Mouse (Mus musculus): ENCODE data around the gene Fkbp8. TPM values are rescaled to one million over a fixed set of nuclear protein-coding genes. Genes with fewer than 3 reads are reported as not detected.
"Not testable (repeated sequence)": the region's sequence is repeated elsewhere in the genome, so short reads cannot be mapped to it uniquely, and the experiment has no call there.

Gene Fkbp8
- polyA plus RNA-seq, 1 experiment from 2014 or later: 303 TPM

DNA sequence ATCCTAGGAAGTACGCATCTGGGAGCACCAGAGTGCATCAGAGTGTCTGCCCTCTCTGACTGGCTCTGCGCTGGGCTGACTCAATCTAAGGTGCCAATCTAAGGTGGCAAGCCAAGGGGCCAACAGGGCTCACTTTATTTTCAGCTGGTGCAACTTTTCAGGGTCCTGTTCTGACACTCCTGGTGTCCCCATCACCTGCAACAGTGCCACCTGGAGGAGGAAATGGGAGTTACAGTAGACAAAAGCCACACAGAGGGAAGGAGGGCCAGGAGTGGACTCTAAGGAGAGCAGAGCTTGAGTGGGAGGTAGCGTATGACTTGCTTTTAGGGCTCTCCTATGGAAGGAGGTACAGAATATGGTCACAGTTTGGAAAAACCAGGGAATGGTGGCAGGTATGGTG is 22.7 kb upstream of the Fkbp8 start:
- H3K4me3 ChIP-seq: peak overlapping the region; percentile 61; the same call in 1 of the 2 replicates
- no peaks in the 10 kb centered on the region for H3K9me3 ChIP-seq
- no peak overlapping the region for H3K27ac ChIP-seq
- H3K27me3 ChIP-seq (ENCODE audit: poor library complexity, severe bottlenecking): peaks cover 51% of the 10 kb centered on the region
- DNase-seq (ENCODE audit: extremely low spot score, low spot score): peak; percentile 84
- peaks cover 91% of the 10 kb centered on the region for H3K4me1 ChIP-seq
- 70% methylated on average over 3 of the region's 3 CpGs for WGBS
- peaks cover 38% of the 10 kb centered on the region for H3K36me3 ChIP-seq (replicated peaks)

- DNase-seq (ENCODE audit: extremely low spot score, low spot score): no peak
- Histone ChIP-seq H3K36me3 (replicated peaks) (peaks cover 38% of the 10 kb centered on the region), H3K27ac (peak overlapping the region; percentile 94), H3K27me3 (ENCODE audit: poor library complexity, severe bottlenecking) (peaks cover 41% of the 10 kb centered on the region), H3K4me3 (peak overlapping the region; percentile 61), H3K9me3 (no peaks in the 10 kb centered on the region), H3K4me1 (peaks cover 81% of the 10 kb centered on the region)
- WGBS: 40% methylated on average over 32 of the region's 32 CpGs
These were observed 21.7 kb upstream of the Fkbp8 start for GRCm38 (mm10) chr8:70505698-70506327.

DNA sequence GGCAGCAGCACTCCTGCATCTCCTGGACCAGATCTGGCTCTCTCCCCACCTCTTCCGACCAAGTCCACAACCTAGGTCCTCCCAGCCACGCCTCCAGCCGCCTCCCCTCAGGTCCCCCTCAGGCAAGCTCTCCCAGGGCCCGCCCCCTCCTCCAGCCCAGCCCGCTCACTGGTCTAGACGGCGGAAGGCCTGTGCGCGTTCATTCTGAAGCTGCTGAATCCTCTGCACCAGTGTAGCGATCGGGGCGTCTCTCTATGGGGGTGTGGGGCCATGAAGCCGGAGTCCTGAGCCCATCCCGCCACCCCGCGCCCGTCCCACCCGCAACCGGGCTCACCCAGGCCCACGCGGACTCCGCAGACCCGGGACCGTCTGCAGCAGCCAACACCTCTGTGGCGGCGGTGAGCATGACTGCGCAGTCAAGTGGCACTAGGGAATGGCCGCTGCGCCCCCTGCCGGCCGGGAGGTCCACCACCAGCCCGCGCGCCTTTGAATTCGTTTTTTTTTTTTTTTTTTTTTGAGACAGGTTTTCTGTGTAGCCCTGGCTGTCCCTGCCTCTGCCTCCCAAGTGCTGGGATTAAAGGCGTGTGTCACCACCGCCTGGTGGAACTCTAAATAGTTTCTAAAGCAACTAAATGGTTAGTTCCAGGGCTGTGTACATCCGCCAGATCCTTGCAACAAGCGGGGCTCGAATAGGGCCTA is 21.0 kb upstream of the Fkbp8 start, which contains the start of gene Rex1bd:
Gene Rex1bd, minus strand, starts transcription at position 425 of the 699 bp plus-strand sequence.
- Histone ChIP-seq H3K27ac (peak within 1 kb of the TSS; percentile 94), H3K4me1 (peaks cover 80% of the 10 kb centered on the region), H3K36me3 (replicated peaks) (peaks cover 38% of the 10 kb centered on the region), H3K27me3 (ENCODE audit: poor library complexity, severe bottlenecking) (peaks cover 34% of the 10 kb centered on the region), H3K4me3 (peak within 1 kb of the TSS; percentile 61), H3K9me3 (no peaks in the 10 kb centered on the region)
- peak; percentile 97 for DNase-seq (ENCODE audit: extremely low spot score, low spot score)
- WGBS: 2% methylated on average over 40 of the region's 40 CpGs

DNA sequence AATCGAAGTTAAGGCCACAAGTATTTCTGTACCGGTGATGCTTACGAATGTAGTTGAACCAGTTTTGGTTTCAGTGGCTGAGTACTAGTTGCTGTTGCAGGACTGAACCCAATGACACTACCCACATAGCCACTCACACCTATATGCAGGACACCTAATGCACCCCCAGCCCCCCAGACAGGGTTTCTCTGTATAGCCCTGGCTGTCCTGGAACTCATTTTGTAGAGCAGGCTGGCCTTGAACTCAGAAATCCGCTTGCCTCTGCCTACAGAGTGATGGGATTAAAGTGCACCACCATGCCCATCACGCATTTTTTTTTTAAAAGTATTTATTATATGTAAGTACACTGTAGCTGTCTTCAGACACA is 20.5 kb upstream of the Fkbp8 start:
- peak overlapping the region; percentile 61 for H3K4me3 ChIP-seq
- 56% methylated on average over 5 of the region's 5 CpGs for WGBS
- H3K27me3 ChIP-seq (ENCODE audit: poor library complexity, severe bottlenecking): peaks cover 29% of the 10 kb centered on the region
- peaks cover 43% of the 10 kb centered on the region for H3K36me3 ChIP-seq (replicated peaks)
- H3K4me1 ChIP-seq: peaks cover 80% of the 10 kb centered on the region
- H3K9me3 ChIP-seq: no peaks in the 10 kb centered on the region
- H3K27ac ChIP-seq: peak overlapping the region; percentile 94
- DNase-seq (ENCODE audit: extremely low spot score, low spot score): no peak

DNA sequence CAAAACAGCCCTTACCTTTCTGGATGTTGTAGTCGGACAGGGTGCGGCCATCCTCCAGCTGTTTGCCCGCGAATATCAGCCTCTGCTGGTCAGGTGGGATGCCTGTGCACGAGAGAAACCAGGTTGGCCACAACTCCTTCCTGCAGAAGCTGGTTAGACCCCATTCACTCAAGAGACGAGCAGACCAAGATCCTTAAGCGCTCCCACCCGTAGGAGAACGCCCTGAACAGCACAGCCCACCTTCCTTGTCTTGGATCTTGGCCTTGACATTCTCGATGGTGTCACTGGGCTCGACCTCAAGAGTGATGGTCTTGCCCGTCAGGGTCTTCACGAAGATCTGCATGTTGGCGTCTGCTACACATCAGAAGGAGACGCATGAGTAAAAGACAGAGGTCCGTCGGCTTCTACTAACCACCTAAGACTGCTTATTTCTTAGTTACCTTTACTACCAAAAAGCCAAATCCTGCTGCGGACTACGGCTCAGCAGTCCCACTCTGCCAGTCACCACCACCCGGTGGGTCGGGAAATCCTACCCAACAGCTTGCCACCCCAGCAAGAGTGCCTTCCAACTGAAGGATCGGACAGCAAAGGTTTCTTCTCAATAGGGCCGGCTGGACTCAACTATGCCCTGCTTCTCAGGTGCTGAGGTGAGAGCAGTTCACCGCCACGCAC is 18.1 kb upstream of the Fkbp8 start:
- DNase-seq (ENCODE audit: extremely low spot score, low spot score): no peak
- Histone ChIP-seq H3K4me3 (peak overlapping the region; percentile 98), H3K4me1 (peaks cover 56% of the 10 kb centered on the region), H3K9me3 (no peaks in the 10 kb centered on the region), H3K36me3 (replicated peaks) (peaks cover 59% of the 10 kb centered on the region), H3K27me3 (ENCODE audit: poor library complexity, severe bottlenecking) (peaks cover 5% of the 10 kb centered on the region), H3K27ac (peak overlapping the region; percentile 97)
- 16% methylated on average over 25 of the region's 25 CpGs for WGBS

GRCm38 (mm10) chr8:70510228-70510915 is 17.2 kb upstream of the Fkbp8 start, which contains the start of gene Uba52:
TSS of gene Uba52 (minus strand) at chr8:70510801.
- peak within 1 kb of the TSS; percentile 97 for H3K27ac ChIP-seq
- peak; percentile 97 for DNase-seq (ENCODE audit: extremely low spot score, low spot score)

GRCm38 (mm10) chr8:70511174-70511573 is 16.4 kb upstream of the Fkbp8 start:
- not testable (repeated sequence) for DNase-seq (ENCODE audit: extremely low spot score, low spot score); H3K27me3 ChIP-seq (ENCODE audit: poor library complexity, severe bottlenecking); H3K9me3 ChIP-seq
- H3K27ac ChIP-seq: peak overlapping the region; percentile 97
- H3K4me1 ChIP-seq: peaks cover 39% of the 10 kb centered on the region
- H3K36me3 ChIP-seq (replicated peaks): peaks cover 71% of the 10 kb centered on the region
- WGBS: 87% methylated on average over 6 of the region's 6 CpGs
- H3K4me3 ChIP-seq: peak overlapping the region; percentile 98

More at GRCm38 (mm10) chr8:70510228-70510915, 17.2 kb upstream of the Fkbp8 start, which contains the start of gene Uba52:
- no peaks in the 10 kb centered on the region for H3K27me3 ChIP-seq (ENCODE audit: poor library complexity, severe bottlenecking)
- peak within 1 kb of the TSS; percentile 98 for H3K4me3 ChIP-seq
- no peaks in the 10 kb centered on the region for H3K9me3 ChIP-seq
- WGBS: 2% methylated on average over 74 of the region's 74 CpGs
- H3K4me1 ChIP-seq: peaks cover 47% of the 10 kb centered on the region
- H3K36me3 ChIP-seq (replicated peaks): peaks cover 63% of the 10 kb centered on the region

DNA sequence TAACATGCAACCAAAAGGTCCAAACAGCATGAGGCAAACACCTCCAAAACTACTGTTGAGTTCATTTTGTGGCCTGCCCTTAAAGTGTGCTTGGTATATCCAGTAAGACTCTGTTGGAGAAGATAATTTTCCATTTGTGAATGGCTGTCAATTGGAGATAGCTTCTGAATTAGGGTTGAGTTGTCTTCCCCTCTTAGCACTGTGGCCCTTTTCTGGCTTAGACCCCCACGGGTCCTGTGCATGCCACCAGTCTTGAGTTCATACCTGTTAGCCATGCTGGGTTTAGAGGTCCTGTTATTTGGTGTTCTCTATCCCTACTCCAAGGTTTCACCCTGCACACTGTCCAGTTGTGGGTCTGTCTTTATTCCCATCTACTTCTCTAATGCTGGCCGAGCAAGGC is 15.8 kb upstream of the Fkbp8 start:
- Histone ChIP-seq H3K27ac (no peak overlapping the region), H3K27me3 (ENCODE audit: poor library complexity, severe bottlenecking) (no peaks in the 10 kb centered on the region), H3K4me1 (peaks cover 37% of the 10 kb centered on the region), H3K9me3 (no peaks in the 10 kb centered on the region), H3K36me3 (replicated peaks) (peaks cover 77% of the 10 kb centered on the region), H3K4me3 (peak overlapping the region; percentile 98)
- WGBS: 89% methylated on average over 2 of the region's 2 CpGs
- no peak for DNase-seq (ENCODE audit: extremely low spot score, low spot score)

DNA sequence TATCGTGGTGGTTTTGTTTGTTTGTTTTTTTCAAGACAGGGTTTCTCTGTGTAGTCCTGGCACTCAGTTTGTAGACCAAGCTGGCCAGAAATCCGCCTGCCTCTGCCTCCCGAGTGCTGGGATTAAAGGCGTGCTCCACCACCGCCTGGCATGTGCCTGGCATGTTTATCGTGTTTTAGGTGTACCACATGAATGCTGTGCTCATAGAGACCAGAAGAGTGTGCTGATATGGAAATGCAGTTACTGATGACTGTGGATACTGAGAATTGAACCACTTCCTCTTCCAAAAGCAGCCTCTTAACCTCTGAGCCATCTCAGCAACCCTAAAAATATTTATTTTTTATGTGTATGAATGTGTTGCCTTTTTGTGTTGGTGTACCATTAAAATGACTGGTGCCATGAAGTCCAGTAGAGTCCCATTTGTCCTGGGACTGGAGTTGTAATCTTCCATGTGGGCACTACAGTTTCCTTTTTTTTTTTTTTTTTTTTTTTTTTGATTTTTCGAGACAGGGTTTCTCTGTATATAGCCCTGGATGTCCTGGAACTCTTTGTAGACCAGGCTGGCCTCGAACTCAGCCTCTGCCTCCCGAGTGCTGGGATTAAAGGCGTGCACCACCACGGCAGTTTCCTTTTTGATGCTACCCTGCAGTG is 15.1 kb upstream of the Fkbp8 start:
- no peak for DNase-seq (ENCODE audit: extremely low spot score, low spot score)
- H3K9me3 ChIP-seq: no peaks in the 10 kb centered on the region
- peak overlapping the region; percentile 98; the same call in 1 of the 2 replicates for H3K4me3 ChIP-seq
- H3K4me1 ChIP-seq: peaks cover 31% of the 10 kb centered on the region
- no peak overlapping the region for H3K27ac ChIP-seq
- WGBS: 95% methylated on average over 11 of the region's 11 CpGs
- H3K27me3 ChIP-seq (ENCODE audit: poor library complexity, severe bottlenecking): no peaks in the 10 kb centered on the region
- H3K36me3 ChIP-seq (replicated peaks): peaks cover 74% of the 10 kb centered on the region

DNA sequence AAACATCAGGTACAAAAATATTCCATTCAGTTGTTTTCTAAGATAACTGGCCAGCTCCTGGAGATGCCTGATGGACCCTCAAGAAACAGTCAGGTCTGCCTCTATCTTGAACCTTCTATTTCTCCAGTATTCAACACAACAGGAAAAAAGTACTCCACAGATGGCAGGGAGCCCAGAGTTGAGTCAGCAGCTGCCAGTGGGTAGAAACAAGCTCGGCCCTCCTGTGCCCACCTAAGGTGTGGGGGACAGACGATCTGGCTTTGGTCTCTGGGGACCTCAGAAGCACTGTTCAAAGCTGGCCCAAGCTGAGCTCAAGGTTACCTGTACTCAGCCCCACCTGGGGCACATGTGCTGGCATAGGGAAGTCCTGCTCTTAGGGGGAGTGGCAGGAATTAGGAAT is 14.1 kb upstream of the Fkbp8 start:
- no peaks in the 10 kb centered on the region for H3K27me3 ChIP-seq (ENCODE audit: poor library complexity, severe bottlenecking)
- WGBS: 94% methylated on average over 2 of the region's 2 CpGs
- peaks cover 72% of the 10 kb centered on the region for H3K36me3 ChIP-seq (replicated peaks)
- no peak overlapping the region for H3K4me3 ChIP-seq
- no peaks in the 10 kb centered on the region for H3K9me3 ChIP-seq
- H3K27ac ChIP-seq: no peak overlapping the region
- peaks cover 31% of the 10 kb centered on the region for H3K4me1 ChIP-seq
- no peak for DNase-seq (ENCODE audit: extremely low spot score, low spot score)

- Histone ChIP-seq H3K4me1 (peaks cover 21% of the 10 kb centered on the region), H3K36me3 (replicated peaks) (peaks cover 60% of the 10 kb centered on the region), H3K27me3 (ENCODE audit: poor library complexity, severe bottlenecking) (no peaks in the 10 kb centered on the region), H3K27ac (no peak overlapping the region), H3K9me3 (no peaks in the 10 kb centered on the region), H3K4me3 (no peak overlapping the region)
- 76% methylated on average over 10 of the region's 10 CpGs for WGBS
- DNase-seq (ENCODE audit: extremely low spot score, low spot score): no peak
These were observed 9.4 kb upstream of the Fkbp8 start for GRCm38 (mm10) chr8:70517940-70518643.
